Mouse (Mus musculus) hindbrain, embryonic 14.5 days (tissue): ENCODE data around the gene Myoz2. TPM values are rescaled to one million over a fixed set of nuclear protein-coding genes. Genes with fewer than 3 reads are reported as not detected.

Experiments
- ATAC-seq: fragments of 200-750 bp; cut with Nextera tagmentation; 2 replicates; pipeline ENCODE4 v1.8.0; 2017; ENCODE audit warnings: moderate number of reproducible peaks, mild to moderate bottlenecking, moderate TSS enrichment, moderate library complexity; ENCODE audit not compliant: low FRiP score
- DNase-seq: peaks from one replicate; pipeline ENCODE4 v3.0.0-alpha.2; 2015; ENCODE audit warnings: low spot score
- H3K27ac ChIP-seq: fragments of 300-500 bp; sonication (generic); 2 replicates; pipeline ENCODE4 v1.5.1; 2014; ENCODE audit warnings: mild to moderate bottlenecking, moderate library complexity
- H3K27me3 ChIP-seq: fragments of 300-500 bp; sonication (generic); 2 replicates; pipeline ENCODE4 v1.6.1; 2014; ENCODE audit warnings: mild to moderate bottlenecking, low read length, mixed read lengths; ENCODE audit not compliant: control insufficient read depth, insufficient read depth
- H3K36me3 ChIP-seq: fragments of 300-500 bp; sonication (generic); replicated peaks from 2 replicates; pipeline ENCODE4 v1.6.1; 2014; ENCODE audit not compliant: control insufficient read depth, insufficient read depth
- H3K4me1 ChIP-seq: fragments of 300-500 bp; sonication (generic); replicated peaks from 2 replicates; pipeline ENCODE4 v1.6.1; 2014; ENCODE audit warnings: antibody characterized with exemption, low read length, mixed read lengths; ENCODE audit not compliant: control insufficient read depth, insufficient read depth
- H3K4me2 ChIP-seq: fragments of 300-500 bp; sonication (generic); replicated peaks from 2 replicates; pipeline ENCODE4 v1.6.1; 2014; ENCODE audit warnings: mild to moderate bottlenecking, moderate library complexity
- H3K4me3 ChIP-seq: fragments of 300-500 bp; sonication (generic); replicated peaks from 2 replicates; pipeline ENCODE4 v1.5.1; 2014; ENCODE audit warnings: mild to moderate bottlenecking, low read length
- H3K9ac ChIP-seq: fragments of 300-500 bp; sonication (generic); 2 replicates; pipeline ENCODE4 v1.6.1; 2014
- H3K9me3 ChIP-seq: fragments of 300-500 bp; sonication (generic); 2 replicates; pipeline ENCODE4 v1.6.1; 2016; ENCODE audit warnings: low read length; ENCODE audit not compliant: control insufficient read depth
- WGBS: fragments of 180-500 bp; shearing (Covaris S2); extraction: QIAGEN DNeasy Blood & Tissue Kit; methylation state at CpG from one replicate; pipeline ENCODE4 v1.1.7; 2014; 5-methylcytosine and 5-hydroxymethylcytosine counted together
- microRNA-seq: library from miRNA; unstranded; fragments of <30 nt; microRNA quantifications from one replicate; pipeline ENCODE4, GENCODE M21; 2016
- polyA plus RNA-seq: library from polyadenylated mRNA; unstranded; fragments of >200 nt; fragmentation: Nextera tagmentation; extraction: Ambion mirVana; gene quantifications from 2 replicates; pipeline ENCODE4 v1.2.1, GENCODE M21; 2014

Myoz2 gene
- polyA plus RNA-seq, 1 experiment from 2014 or later: not detected

- DNase-seq (no peak), ATAC-seq (no peak)
- Histone ChIP-seq H3K9me3 (no peaks in the 10 kb centered on the region), H3K27ac (no peak overlapping the region), H3K36me3 (peaks cover 7% of the 10 kb centered on the region), H3K4me1 (no peaks in the 10 kb centered on the region), H3K4me2 (no peak overlapping the region), H3K4me3 (no peak overlapping the region), H3K27me3 (no peaks in the 10 kb centered on the region), H3K9ac (no peak overlapping the region)
- 89% methylated on average over 5 of the region's 5 CpGs for WGBS
These were observed 70.5 kb downstream of the Myoz2 start for GRCm38 (mm10) chr3:122964301-122964700.

Small RNA genes within 50 kb of the gene (microRNA-seq; reads per million reads assigned to microRNA genes)
- not detected for gene Gm22066

Other genes starting within 250 kb of the Myoz2 start
- gene Fabp2, start 139.9 kb downstream of the Myoz2 start, polyA plus RNA-seq: not detected in 2 replicates
- gene Gm10959, start 115.7 kb downstream of the Myoz2 start, polyA plus RNA-seq: not detected in 2 replicates
- 88.5 and 102 TPM in 2 replicates for gene 1810037I17Rik, start 110.8 kb downstream of the Myoz2 start, polyA plus RNA-seq
- 11.5 and 12.3 TPM in 2 replicates for gene Usp53, start 50.5 kb downstream of the Myoz2 start, polyA plus RNA-seq
- 1.5 and 2.0 TPM in 2 replicates for gene Synpo2, start 201.1 kb upstream of the Myoz2 start, polyA plus RNA-seq
- gene Sec24d, start 232.4 kb upstream of the Myoz2 start, polyA plus RNA-seq: 16.1 and 18.7 TPM in 2 replicates